ENCODE assay signal across 17 mouse cellular contexts in the genomic region with DNA sequence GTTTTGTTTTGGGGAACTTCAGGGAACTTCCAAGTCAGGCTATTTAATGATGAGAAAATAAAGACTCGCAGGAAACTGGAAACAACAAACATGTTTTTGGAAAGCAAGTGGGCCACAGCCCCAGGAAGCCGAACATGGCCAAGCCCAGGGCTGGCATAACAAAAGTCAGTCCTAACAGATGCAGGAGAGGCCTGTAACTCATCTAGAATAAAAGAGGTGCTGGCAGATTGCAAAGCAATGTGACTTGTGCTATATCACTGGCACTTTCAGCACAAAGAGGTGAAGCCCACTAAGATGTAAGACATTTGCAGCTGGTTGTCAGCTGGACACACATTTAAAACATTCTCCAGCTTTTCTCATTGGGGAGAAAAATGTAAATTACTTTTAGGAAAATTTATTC.
"Had no signal": no experiment of that assay in that cellular context is flagged by ENCODE, and none has a peak within 500 bp of the region (broad histone marks: within the 10 kb centered on the region; RNA-seq: fewer than 3 reads in every experiment).

No protein-coding gene starts in this region.

- H3K4me3 ChIP-seq: liver, embryonic 12.5 days; megakaryocyte, embryonic 14.5 days; midbrain, embryonic 13.5 days; myocyte; neural tube, embryonic 13.5 days; neural tube, embryonic 15.5 days; stomach, embryonic 15.5 days had no signal

- H3K27ac ChIP-seq: liver, embryonic 12.5 days; liver, embryonic 14.5 days; macrophage; midbrain, embryonic 13.5 days; neural tube, embryonic 13.5 days; neural tube, embryonic 15.5 days; stomach, embryonic 15.5 days; stomach, postnatal 0 days had no signal

- ATAC-seq: liver, embryonic 12.5 days; midbrain, embryonic 13.5 days; midbrain, embryonic 16.5 days had no signal

- H3K4me1 ChIP-seq: liver, embryonic 12.5 days; megakaryocyte, embryonic 14.5 days; midbrain, embryonic 13.5 days; neural tube, embryonic 13.5 days; stomach, embryonic 15.5 days had no signal

- H3K36me3 ChIP-seq: liver, embryonic 12.5 days; midbrain, embryonic 13.5 days; neural tube, embryonic 13.5 days; neural tube, embryonic 15.5 days; stomach, embryonic 15.5 days had no signal

- H3K27me3 ChIP-seq: liver, embryonic 12.5 days; midbrain, embryonic 13.5 days; neural tube, embryonic 13.5 days; neural tube, embryonic 15.5 days; stomach, embryonic 15.5 days had no signal

- H3K9ac ChIP-seq: liver, embryonic 12.5 days; liver, embryonic 14.5 days; midbrain, embryonic 13.5 days; neural tube, embryonic 13.5 days; neural tube, embryonic 15.5 days; stomach, embryonic 15.5 days had no signal

- DNase-seq: retina, postnatal 1 day; right cerebral cortex, postnatal 14 days; thymus, adult 2 months; thymus, postnatal 25 days; thymus, postnatal 4 days had no signal

- H3K9me3 ChIP-seq: liver, embryonic 12.5 days; megakaryocyte, embryonic 14.5 days; midbrain, embryonic 13.5 days; neural tube, embryonic 13.5 days; neural tube, embryonic 15.5 days; stomach, embryonic 15.5 days had no signal

- H3K4me2 ChIP-seq: liver, embryonic 12.5 days; midbrain, embryonic 11.5 days; midbrain, embryonic 13.5 days; neural tube, embryonic 13.5 days; neural tube, embryonic 15.5 days; stomach, embryonic 15.5 days had no signal
